Mouse (Mus musculus): ENCODE data around the gene Kcnh1.

The Kcnh1 gene

DNA sequence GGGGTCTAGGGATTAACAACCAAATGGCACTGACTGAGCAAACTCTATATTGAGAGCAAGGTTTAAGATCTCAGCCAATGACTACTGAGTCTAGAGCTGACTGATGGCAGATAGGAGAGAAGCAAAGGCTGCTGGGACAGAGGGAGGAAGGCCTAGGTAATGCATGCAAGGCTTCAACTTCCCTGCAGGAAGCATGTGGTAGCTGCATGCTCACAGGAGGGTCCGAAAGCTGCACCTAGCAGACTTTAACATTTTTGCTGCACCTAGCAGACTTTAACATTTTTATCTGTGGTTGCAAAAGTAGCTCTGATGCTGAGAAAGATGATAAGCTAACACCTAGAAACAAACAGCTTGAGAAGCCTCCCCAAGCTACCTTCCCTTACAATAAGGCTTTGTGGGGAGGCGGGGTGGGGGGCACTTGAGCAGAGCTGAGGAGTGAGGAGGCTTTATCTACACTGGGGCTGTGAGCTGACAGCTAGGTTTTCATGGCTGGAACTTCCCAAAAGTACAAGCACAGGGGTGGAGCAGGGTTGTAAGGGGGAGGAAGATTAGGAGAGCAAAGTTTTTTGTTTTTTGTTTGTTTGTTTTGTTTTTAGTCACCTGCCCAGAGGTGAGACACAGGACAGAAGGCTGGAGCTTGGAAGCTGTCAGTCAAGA lies 341.0 kb downstream of the Kcnh1 start:
- DNase-seq (ENCODE audit: extremely low spot score) = no peak

DNA sequence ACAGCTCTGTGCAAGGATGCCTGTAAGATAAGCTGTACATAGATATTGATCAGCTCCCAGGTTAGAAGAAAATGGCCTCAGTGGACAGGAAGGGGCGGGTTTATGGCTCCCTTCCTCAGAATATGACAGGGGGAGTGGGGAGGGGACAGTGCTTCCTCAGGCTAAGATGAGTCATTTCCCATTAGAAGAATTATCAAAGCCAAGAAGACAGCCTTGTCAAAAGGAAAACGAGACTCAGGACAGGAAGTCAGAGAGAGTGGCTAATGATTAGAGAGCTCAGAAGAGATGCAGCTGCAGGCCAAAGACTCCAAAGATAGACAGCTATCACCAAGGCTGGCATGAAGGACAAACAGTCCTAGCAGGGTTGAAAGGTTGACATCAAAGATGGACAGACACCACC lies 341.6 kb downstream of the Kcnh1 start:
- DNase-seq (ENCODE audit: extremely low spot score) = no peak

DNA sequence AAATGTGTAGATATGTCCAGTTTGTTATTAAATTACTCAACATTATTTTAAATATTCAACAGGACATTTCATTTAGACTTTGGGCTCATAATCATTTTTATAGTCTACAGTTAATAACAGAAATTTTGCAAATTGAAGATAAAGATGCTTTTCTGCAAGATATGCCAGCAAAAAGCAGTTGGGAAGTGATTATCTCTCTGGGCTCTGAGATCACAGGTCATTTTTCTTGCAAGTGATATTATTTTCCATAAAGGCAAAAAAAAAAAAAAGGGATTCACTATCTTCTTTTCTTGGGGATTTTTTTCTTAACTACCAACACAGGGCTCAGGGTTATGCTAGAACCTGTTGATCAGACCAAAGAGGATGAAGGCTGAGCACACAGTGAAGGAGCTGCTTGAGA lies 342.4 kb downstream of the Kcnh1 start:
- no peak for DNase-seq (ENCODE audit: extremely low spot score)

DNA sequence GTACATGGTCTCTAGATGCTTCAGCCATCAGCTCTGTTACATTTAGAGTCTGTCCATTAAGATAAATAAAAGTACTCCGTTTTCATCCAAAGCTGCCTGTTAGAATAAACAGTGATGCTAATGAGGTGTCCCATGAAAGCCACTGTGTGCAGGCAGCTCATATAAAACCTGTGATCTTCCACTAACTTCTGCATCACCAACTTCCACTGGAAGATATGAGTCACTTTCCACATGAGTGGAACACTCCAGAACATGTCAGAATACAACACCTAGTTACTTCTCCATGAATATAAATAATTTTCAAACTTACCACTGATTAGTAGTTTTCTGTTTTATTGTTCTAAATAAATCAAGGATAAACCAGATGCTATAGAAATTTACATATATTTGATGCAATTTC lies 345.9 kb downstream of the Kcnh1 start:
- DNase-seq (ENCODE audit: extremely low spot score) = no peak

DNA sequence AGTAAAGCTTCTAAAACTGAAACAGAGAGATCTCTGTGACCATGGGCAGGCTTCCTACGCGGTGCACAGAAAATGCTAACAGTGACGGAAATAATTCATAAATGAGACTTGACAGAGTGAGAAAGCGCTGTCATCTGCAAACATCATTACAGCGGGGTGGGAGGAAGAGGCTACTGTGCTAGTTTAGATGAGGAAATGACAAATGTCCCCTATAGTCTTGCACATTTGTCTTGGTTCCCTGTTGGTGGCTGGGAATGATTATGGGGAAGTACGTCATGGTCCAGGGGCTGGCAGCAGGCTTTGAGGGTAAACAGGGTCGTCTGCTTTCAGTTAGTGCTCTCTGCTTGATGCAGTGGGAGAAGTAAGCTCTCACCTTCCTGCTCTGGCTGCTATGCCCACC lies 346.6 kb downstream of the Kcnh1 start:
- DNase-seq (ENCODE audit: extremely low spot score) = no peak

DNA sequence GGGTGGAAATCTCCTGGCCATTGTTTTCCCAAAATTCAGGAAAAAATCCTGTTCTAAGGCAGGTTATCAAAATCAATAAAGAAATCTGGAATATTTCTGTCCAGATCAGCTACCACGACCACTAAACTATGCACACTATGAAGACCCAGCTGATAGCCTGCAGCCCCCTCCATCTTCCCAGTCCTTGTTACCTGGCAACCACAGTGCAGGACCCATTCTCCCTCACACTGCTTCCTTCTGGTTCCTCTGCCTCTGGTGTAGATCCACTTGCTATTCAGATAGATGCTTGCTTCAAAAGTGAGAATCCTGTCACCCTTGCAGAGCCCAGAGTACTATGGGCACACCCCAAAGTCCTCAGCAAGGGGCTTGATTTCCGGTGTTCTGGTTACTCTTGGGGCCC lies 351.5 kb downstream of the Kcnh1 start:
- no peak for DNase-seq (ENCODE audit: extremely low spot score)

DNA sequence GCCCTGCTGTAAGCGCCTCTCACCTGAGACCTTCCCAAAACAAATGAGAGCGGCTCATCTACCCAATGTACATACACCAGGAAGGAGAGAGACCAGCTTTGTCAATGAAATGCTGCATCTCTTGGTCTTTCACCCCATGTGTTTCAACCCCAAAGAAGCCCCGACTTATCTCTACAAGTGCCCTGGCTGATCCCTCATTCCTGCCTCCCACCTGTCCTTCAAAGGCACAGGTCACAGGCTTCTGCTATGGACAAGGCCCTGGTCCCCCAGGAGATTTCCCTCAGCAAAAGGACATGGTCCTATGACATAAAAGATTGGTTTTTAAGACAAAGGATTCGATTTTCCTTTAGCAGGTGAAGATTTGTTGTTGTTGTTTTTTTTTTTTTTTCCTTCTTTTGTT lies 353.1 kb downstream of the Kcnh1 start:
- DNase-seq (ENCODE audit: extremely low spot score) = no peak

DNA sequence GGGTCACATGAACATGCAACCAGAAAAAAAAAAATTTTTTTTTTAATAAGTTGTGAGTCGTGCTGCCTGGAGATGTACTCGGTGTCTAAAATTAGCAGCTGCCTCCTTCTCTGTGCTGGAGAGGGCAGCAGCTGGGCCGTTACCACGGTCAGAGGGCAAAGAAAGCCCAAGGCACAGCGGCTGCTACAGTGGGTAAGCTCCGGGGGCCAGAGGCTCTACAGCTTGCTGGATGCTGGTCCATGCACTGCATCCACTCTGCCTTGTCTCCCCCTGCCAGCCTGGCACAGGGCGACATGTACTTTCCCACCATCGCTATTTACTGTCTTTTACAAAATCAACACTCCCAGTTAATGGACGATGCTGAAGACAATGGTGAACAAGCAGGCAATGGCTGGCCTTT lies 353.5 kb downstream of the Kcnh1 start:
- DNase-seq (ENCODE audit: extremely low spot score) = no peak

DNA sequence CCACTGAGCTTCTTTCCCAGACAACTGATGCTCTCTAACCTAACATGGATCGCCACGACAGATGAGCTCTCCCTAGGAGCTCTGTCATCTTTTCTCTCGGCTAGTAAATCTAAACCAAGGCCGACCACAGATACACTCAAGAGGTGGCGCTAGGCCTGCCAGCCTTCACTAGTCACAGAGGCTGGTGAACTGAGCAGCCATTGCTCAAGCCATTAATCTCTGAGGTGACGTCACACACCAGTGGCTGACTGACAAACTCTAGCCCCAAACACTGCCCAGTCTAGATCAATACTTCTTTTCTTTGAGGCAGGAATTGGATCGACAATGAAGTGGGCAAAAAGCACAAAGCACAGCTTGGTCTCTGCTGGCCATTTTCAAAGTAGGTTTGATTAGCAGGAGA lies 354.3 kb downstream of the Kcnh1 start:
- no peak for DNase-seq (ENCODE audit: extremely low spot score)

DNA sequence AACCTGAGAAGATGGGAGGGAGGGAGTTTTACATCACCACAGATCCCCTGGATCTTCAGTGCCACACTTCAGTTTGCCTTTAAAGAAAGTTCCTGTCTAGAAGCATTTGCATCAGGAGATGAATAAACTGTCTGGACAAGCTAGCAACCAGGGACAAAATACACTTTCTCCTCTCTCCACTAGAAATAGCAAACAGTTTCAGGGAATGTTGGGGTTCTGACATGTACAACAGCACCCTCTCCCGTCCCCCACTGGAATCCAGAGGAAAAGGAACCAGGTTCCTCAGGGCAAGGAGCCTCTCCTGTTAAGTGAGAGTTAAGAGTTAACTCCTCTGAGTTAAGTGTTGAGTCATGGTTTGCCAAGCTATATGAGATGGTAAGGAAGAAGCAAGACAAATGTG lies 356.3 kb downstream of the Kcnh1 start:
- no peak for DNase-seq (ENCODE audit: extremely low spot score)

DNA sequence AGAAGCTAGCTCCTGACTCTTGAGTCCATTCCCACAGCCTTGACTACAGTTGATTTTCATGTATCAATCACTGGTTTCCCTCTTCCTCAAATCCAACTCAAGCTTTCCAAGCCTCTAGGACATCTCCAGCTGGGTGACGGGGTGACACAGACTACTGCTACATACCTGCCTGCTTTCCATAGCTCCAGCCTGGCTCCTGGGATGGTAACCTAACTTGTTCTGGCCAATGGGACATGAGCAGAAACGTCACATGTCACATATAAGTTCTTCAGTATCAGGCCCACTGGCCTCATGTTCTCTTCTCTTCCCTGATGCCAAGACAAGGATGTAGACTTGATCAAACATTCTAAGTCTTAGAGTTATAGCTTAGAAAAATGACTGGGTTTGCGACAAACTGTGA lies 360.0 kb downstream of the Kcnh1 start:
- DNase-seq (ENCODE audit: extremely low spot score) = no peak

DNA sequence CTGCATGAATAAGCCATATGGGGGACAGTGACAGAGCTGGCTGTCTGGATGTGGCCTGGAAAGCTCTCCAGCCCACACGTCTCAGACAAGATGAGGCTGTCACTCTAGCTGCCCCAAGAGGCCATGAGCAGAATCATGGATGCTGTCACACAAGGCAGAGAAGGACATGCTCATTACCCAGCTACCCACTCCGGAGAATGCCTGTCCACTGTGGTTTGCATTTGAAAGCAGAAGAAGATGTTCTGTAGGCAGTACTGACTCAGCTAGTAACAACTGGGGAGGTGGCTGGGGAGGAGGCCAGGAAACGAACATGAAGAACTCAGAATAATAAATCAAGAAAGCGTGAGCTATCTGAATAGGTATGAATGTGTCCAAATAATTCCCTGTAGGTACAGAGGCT lies 364.9 kb downstream of the Kcnh1 start:
- DNase-seq (ENCODE audit: extremely low spot score) = no peak

DNA sequence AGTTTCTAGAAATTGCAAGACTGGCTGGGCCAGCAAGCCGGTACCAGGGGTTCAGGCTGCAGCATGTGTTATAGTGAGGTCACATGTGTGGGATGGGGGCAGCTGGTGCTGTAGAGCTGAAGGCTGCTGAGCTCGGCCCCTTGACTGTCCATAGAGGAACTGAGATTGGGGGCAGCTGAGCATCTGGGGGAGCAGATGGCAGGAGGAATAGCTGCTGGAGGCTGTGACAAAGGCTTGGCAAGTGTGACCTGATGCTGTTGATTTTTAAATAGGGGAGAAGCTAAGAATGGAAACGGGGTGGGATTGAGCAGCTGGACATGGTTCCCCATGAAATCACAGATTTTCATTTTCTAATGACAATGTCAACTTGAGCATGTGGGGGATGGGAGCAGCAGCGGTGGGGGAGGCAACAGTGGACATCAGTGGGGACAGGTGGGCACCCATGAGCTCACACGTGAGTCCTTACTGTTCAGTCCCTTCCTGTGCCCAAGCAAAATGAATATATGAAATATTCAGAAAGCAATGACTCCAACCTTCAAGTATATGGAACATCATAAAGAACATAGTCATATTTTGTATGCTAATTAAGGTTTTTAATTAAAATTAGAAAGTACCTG lies 367.5 kb downstream of the Kcnh1 start:
- DNase-seq (ENCODE audit: extremely low spot score) = no peak

DNA sequence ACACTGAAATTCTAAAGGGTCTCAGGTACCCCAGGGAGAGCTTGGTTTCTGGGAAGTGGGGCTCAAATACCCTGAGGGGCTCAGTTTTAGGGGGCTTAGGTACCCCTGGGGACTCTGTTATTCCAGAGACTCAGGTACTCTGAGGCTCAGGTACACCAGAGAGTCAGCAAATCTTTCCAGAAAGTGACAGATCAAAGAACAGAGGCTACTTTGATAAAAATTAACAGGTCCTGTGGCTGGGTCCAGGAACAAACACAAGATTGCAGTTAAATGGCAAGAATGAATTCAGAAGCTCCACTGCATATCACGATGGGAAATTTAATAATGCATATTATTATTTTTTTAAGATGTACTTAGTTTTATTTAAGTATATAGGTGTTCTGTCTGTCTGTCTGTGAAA lies 368.8 kb downstream of the Kcnh1 start:
- DNase-seq (ENCODE audit: extremely low spot score) = no peak

Data from embryo, embryonic 9.5 days (tissue).